9 mouse cellular contexts compared by ENCODE assay signal in genomic region chr5:140684343-140685148, GRCm38 (mm10). TPM values are rescaled to one million over a fixed set of nuclear protein-coding genes. Genes with fewer than 3 reads are reported as not detected.
DNase-seq lines count a peak whose midpoint lies in the region; ATAC-seq and TF ChIP-seq lines count a peak whose summit lies in the region.
"Had no signal": no experiment of that assay in that cellular context is flagged by ENCODE, and none has a peak within 500 bp of the region (broad histone marks: within the 10 kb centered on the region; RNA-seq: fewer than 3 reads in every experiment).

No protein-coding gene starts in this region.

- no peak for TF ChIP-seq EP300 in liver, embryonic 14.5 days (IDR thresholded peaks at IDR 0.05; ENCODE audit: low read depth)

- intact Hi-C loops in heart, postnatal 25 days (cut with DNase I), result loop anchor here (2.0 kb wide), 1 partner anchor 144 kb away; no protein-coding TSS in a partner anchor

- peak; percentile 71; the same call in 1 of the 2 replicates for ATAC-seq in granulocyte monocyte progenitor cell, adult 5-6 weeks (replicated peaks; ENCODE audit: poor library complexity, severe bottlenecking)
- no peak for ATAC-seq in liver, embryonic 14.5 days (ENCODE audit: insufficient read depth)

- H3K36me3 ChIP-seq in liver, embryonic 14.5 days (replicated peaks; ENCODE audit: control insufficient read depth, insufficient read depth, low read depth), result no peaks in the 10 kb centered on the region

- no peak overlapping the region for H3K4me3 ChIP-seq in bone marrow, adult 2 months (replicated peaks; ENCODE audit: control insufficient read depth, low read depth, low read length)
- no peak overlapping the region for H3K4me3 ChIP-seq in liver, embryonic 14.5 days (ENCODE audit: insufficient read depth in 1 of 2, low read depth in 2 of 2, low read length in 2 of 2)
- H3K4me3 ChIP-seq: liver, embryonic 13.5 days had no signal

- H3K9me3 ChIP-seq in liver, embryonic 14.5 days (ENCODE audit: control insufficient read depth, low read length), result no peaks in the 10 kb centered on the region
- H3K9me3 ChIP-seq: liver, embryonic 13.5 days had no signal

- H3K27me3 ChIP-seq in liver, embryonic 14.5 days (ENCODE audit: control insufficient read depth, insufficient read depth, low read length), result no peaks in the 10 kb centered on the region
- H3K27me3 ChIP-seq: liver, embryonic 13.5 days had no signal

- no peak overlapping the region for H3K27ac ChIP-seq in bone marrow, adult 2 months (ENCODE audit: control insufficient read depth, insufficient read depth, low read depth, low read length, poor library complexity)
- no peak overlapping the region for H3K27ac ChIP-seq in liver, embryonic 14.5 days
- H3K27ac ChIP-seq: liver, embryonic 13.5 days had no signal

- TF ChIP-seq CTCF in bone marrow, adult 2 months (IDR thresholded peaks at IDR 0.05; ENCODE audit: control insufficient read depth, insufficient read depth, low read length), result peak; percentile 81
- peak; percentile 84 for TF ChIP-seq CTCF in liver, embryonic 14.5 days (IDR thresholded peaks at IDR 0.05; ENCODE audit: low read depth)

- H3K4me1 ChIP-seq in bone marrow, adult 2 months (ENCODE audit: control insufficient read depth, insufficient read depth, low read length), result no peaks in the 10 kb centered on the region
- peaks cover 2 to 7% of the 10 kb centered on the region in 2 experiments; a peak in 3 of 4 replicates for H3K4me1 ChIP-seq in liver, embryonic 14.5 days (replicated peaks; ENCODE audit: control insufficient read depth in 2 of 2, insufficient read depth in 2 of 2, low read length in 1 of 2)

- peak; percentile 53 for DNase-seq in heart, postnatal 4 days
- no peak for DNase-seq in heart, postnatal 25 days (ENCODE audit: low spot score)
- peak; percentile 19 to 31 for DNase-seq in CD8-positive naive resting alpha-beta T cell, adult 2 months (ENCODE audit: low read depth in 2 of 2, low spot score in 2 of 2)
- no peak for DNase-seq in liver, embryonic 14.5 days (ENCODE audit: low read depth in 3 of 3, low spot score in 3 of 3)
- peak; percentile 64 for DNase-seq in retina, postnatal 1 day
- DNase-seq in urinary bladder, adult 2 months (ENCODE audit: low spot score), result no peak
- DNase-seq: liver, embryonic 13.5 days had no signal

- TF ChIP-seq POLR2A in bone marrow, adult 2 months (IDR thresholded peaks at IDR 0.05; ENCODE audit: borderline replicate concordance, control insufficient read depth, low read depth, low read length), result no peak

- no peak overlapping the region for H3K4me2 ChIP-seq in liver, embryonic 14.5 days (ENCODE audit: low read depth)
- H3K4me2 ChIP-seq: liver, embryonic 13.5 days had no signal

- H3K9ac ChIP-seq in liver, embryonic 14.5 days (replicated peaks), result no peak overlapping the region
- H3K9ac ChIP-seq: liver, embryonic 13.5 days had no signal

- 74% methylated on average over 16 of the region's 16 CpGs for WGBS in bone marrow, adult 2 months
- 53% methylated on average over 16 of the region's 16 CpGs for whole genome bisulfite sequencing in liver, embryonic 14.5 days (ENCODE audit: insufficient replicate concordance)

RNA-seq across cellular contexts. Expression of gene Iqce, which starts 17.6 kb away (rescaled TPM):
- total RNA-seq in heart, postnatal 4 days (2021), result 10 to 100 TPM; 11.3 to 12.8 TPM
- total RNA-seq in heart, postnatal 25 days (2021), result 1 to 10 TPM; 4.5 to 7.5 TPM
- polyA plus RNA-seq in bone marrow, adult 2 months (2011; ENCODE audit: insufficient read depth, insufficient read length, low replicate concordance, missing spikeins), result 3.6 and 11.0 TPM in 2 replicates
- total RNA-seq in granulocyte monocyte progenitor cell, adult 5-6 weeks (2014; fragmentation: Nextera tagmentation), result 13.4 and 26.7 TPM in 2 replicates
- 5.3 and 10.0 TPM in 2 replicates for total RNA-seq in granulocyte monocyte progenitor cell, adult 5-6 weeks (2017)
- 3.8 and 4.6 TPM in 2 replicates for polyA plus RNA-seq in liver, embryonic 14.5 days (2012; rRNA removed)
- polyA plus RNA-seq in liver, embryonic 14.5 days (2014; fragmentation: Nextera tagmentation; extraction: Ambion mirVana), result 3.2 and 3.4 TPM in 2 replicates
- 21.0 and 24.3 TPM in 2 replicates for polyA plus RNA-seq in urinary bladder, adult 2 months (2012; rRNA removed)

RNA-seq across cellular contexts. Expression of gene Brat1, which starts 20.3 kb away (rescaled TPM):
- 1 to 10 TPM; 8.3 to 9.0 TPM for total RNA-seq in heart, postnatal 4 days (2021)
- total RNA-seq in heart, postnatal 25 days (2021), result 1 to 10 TPM; 7.2 to 8.4 TPM
- 4.6 and 8.5 TPM in 2 replicates for polyA plus RNA-seq in bone marrow, adult 2 months (2011; ENCODE audit: insufficient read depth, insufficient read length, low replicate concordance, missing spikeins)
- total RNA-seq in granulocyte monocyte progenitor cell, adult 5-6 weeks (2014; fragmentation: Nextera tagmentation), result 10.2 and 14.3 TPM in 2 replicates
- 7.3 and 8.2 TPM in 2 replicates for total RNA-seq in granulocyte monocyte progenitor cell, adult 5-6 weeks (2017)
- polyA plus RNA-seq in liver, embryonic 14.5 days (2012; rRNA removed), result 5.1 and 5.8 TPM in 2 replicates
- 4.5 and 5.2 TPM in 2 replicates for polyA plus RNA-seq in liver, embryonic 14.5 days (2014; fragmentation: Nextera tagmentation; extraction: Ambion mirVana)
- polyA plus RNA-seq in urinary bladder, adult 2 months (2012; rRNA removed), result 14.5 and 14.8 TPM in 2 replicates

RNA-seq across cellular contexts. Expression of gene Ttyh3, which starts 35.7 kb away (rescaled TPM):
- 10 to 100 TPM; 83.0 to 90.4 TPM for total RNA-seq in heart, postnatal 4 days (2021)
- 10 to 100 TPM; 15.6 to 18.6 TPM for total RNA-seq in heart, postnatal 25 days (2021)
- polyA plus RNA-seq in bone marrow, adult 2 months (2011; ENCODE audit: insufficient read depth, insufficient read length, low replicate concordance, missing spikeins), result 20.1 and 34.8 TPM in 2 replicates
- 42.0 and 47.9 TPM in 2 replicates for total RNA-seq in granulocyte monocyte progenitor cell, adult 5-6 weeks (2014; fragmentation: Nextera tagmentation)
- 8.7 and 9.2 TPM in 2 replicates for total RNA-seq in granulocyte monocyte progenitor cell, adult 5-6 weeks (2017)
- polyA plus RNA-seq in liver, embryonic 14.5 days (2012; rRNA removed), result 8.3 and 10.1 TPM in 2 replicates
- 5.4 and 7.2 TPM in 2 replicates for polyA plus RNA-seq in liver, embryonic 14.5 days (2014; fragmentation: Nextera tagmentation; extraction: Ambion mirVana)
- polyA plus RNA-seq in urinary bladder, adult 2 months (2012; rRNA removed), result 11.7 and 24.4 TPM in 2 replicates

RNA-seq across cellular contexts. Expression of gene Amz1, which starts 39.4 kb away (rescaled TPM):
- total RNA-seq in heart, postnatal 4 days (2021), result 1 to 10 TPM in 1 of 2 experiments, under 1 TPM in 1; 0.93 to 1.5 TPM
- total RNA-seq in heart, postnatal 25 days (2021), result under 1 TPM; 0.08 to 0.44 TPM
- polyA plus RNA-seq in bone marrow, adult 2 months (2011; ENCODE audit: insufficient read depth, insufficient read length, low replicate concordance, missing spikeins), result 2.7 and 3.5 TPM in 2 replicates
- total RNA-seq in granulocyte monocyte progenitor cell, adult 5-6 weeks (2014; fragmentation: Nextera tagmentation), result 2.8 and 3.1 TPM in 2 replicates
- 0.77 and 0.78 TPM in 2 replicates for total RNA-seq in granulocyte monocyte progenitor cell, adult 5-6 weeks (2017)
- 0.60 and 0.65 TPM in 2 replicates for polyA plus RNA-seq in liver, embryonic 14.5 days (2012; rRNA removed)
- 0.72 and 1.4 TPM in 2 replicates for polyA plus RNA-seq in liver, embryonic 14.5 days (2014; fragmentation: Nextera tagmentation; extraction: Ambion mirVana)
- 1.2 TPM in 2 replicates for polyA plus RNA-seq in urinary bladder, adult 2 months (2012; rRNA removed)

Comparison
In these comparisons a context has a peak if more than half of its experiments do, and no peak if none do; other contexts are left out.
1. DNase-seq: peak in heart, postnatal 4 days (single experiment), CD8-positive naive resting alpha-beta T cell, adult 2 months (2 of 2) and retina, postnatal 1 day (single experiment); none in heart, postnatal 25 days (single experiment), liver, embryonic 14.5 days (0 of 3) and urinary bladder, adult 2 months (single experiment).